Mouse (Mus musculus) neural tube, embryonic 14.5 days (tissue): Measurements from ENCODE around the gene Aff1. TPM values are rescaled to one million over a fixed set of nuclear protein-coding genes. Genes with fewer than 3 reads are reported as not detected.

Experiments used
- ATAC-seq: fragments of 200-750 bp; cut with Nextera tagmentation; 2 replicates; pipeline ENCODE4 v1.8.0; 2017; ENCODE audit warnings: low read depth, mild to moderate bottlenecking, moderate TSS enrichment, moderate library complexity
- H3K27ac ChIP-seq: fragments of 300-500 bp; sonication (generic); 2 replicates; pipeline ENCODE4 v1.5.1; 2014; ENCODE audit warnings: low read depth, mild to moderate bottlenecking, control low read depth, low read length, moderate library complexity, mixed read lengths
- H3K27me3 ChIP-seq: fragments of 300-500 bp; sonication (generic); 2 replicates; pipeline ENCODE4 v1.6.1; 2014; ENCODE audit warnings: low read length; ENCODE audit not compliant: control insufficient read depth, insufficient read depth
- H3K36me3 ChIP-seq: fragments of 300-500 bp; sonication (generic); 2 replicates; pipeline ENCODE4 v1.6.1; 2014; ENCODE audit warnings: low read length, mixed read lengths; ENCODE audit not compliant: control insufficient read depth, insufficient read depth
- H3K4me1 ChIP-seq: fragments of 300-500 bp; sonication (generic); 2 replicates; pipeline ENCODE4 v1.6.1; 2014; ENCODE audit warnings: low read length; ENCODE audit not compliant: control insufficient read depth, insufficient read depth
- H3K4me2 ChIP-seq: fragments of 300-500 bp; sonication (generic); 2 replicates; pipeline ENCODE4 v1.6.1; 2014; ENCODE audit warnings: mild to moderate bottlenecking, low read depth, low read length, control low read depth
- H3K4me3 ChIP-seq: fragments of 300-500 bp; sonication (generic); 2 replicates; pipeline ENCODE4 v1.5.1; 2014; ENCODE audit warnings: low read depth, low read length, control low read depth, mixed read lengths
- H3K9ac ChIP-seq: fragments of 300-500 bp; sonication (generic); replicated peaks from 2 replicates; pipeline ENCODE4 v1.6.1; 2014; ENCODE audit warnings: low read depth, mild to moderate bottlenecking, control low read depth, low read length, mixed read lengths
- H3K9me3 ChIP-seq: fragments of 300-500 bp; sonication (generic); 2 replicates; pipeline ENCODE4 v1.6.1; 2016; ENCODE audit warnings: low read length; ENCODE audit not compliant: control insufficient read depth
- WGBS: fragments of 180-500 bp; shearing (Covaris S2); extraction: QIAGEN DNeasy Blood & Tissue Kit; methylation state at CpG from one replicate; pipeline ENCODE4 v1.1.7; 2014; 5-methylcytosine and 5-hydroxymethylcytosine counted together
- polyA plus RNA-seq: library from polyadenylated mRNA; unstranded; fragments of >200 nt; fragmentation: Nextera tagmentation; extraction: Ambion mirVana; gene quantifications from 2 replicates; pipeline ENCODE4 v1.2.1, GENCODE M21; 2014

Aff1 gene
- polyA plus RNA-seq, 1 experiment from 2014 or later = 2.1 TPM

- H3K4me3 ChIP-seq = no peak overlapping the region
- H3K9ac ChIP-seq = no peak overlapping the region
- H3K27me3 ChIP-seq = no peaks in the 10 kb centered on the region
- H3K9me3 ChIP-seq = no peaks in the 10 kb centered on the region
- no peaks in the 10 kb centered on the region for H3K4me1 ChIP-seq
- H3K27ac ChIP-seq = no peak overlapping the region
- no peak for ATAC-seq
- no peak overlapping the region for H3K4me2 ChIP-seq
- H3K36me3 ChIP-seq = no peaks in the 10 kb centered on the region
- WGBS = 70% methylated on average over 12 of the region's 12 CpGs
Observed at GRCm38 (mm10) chr5:103829158-103829557, 137.0 kb downstream of the Aff1 start.

DNA sequence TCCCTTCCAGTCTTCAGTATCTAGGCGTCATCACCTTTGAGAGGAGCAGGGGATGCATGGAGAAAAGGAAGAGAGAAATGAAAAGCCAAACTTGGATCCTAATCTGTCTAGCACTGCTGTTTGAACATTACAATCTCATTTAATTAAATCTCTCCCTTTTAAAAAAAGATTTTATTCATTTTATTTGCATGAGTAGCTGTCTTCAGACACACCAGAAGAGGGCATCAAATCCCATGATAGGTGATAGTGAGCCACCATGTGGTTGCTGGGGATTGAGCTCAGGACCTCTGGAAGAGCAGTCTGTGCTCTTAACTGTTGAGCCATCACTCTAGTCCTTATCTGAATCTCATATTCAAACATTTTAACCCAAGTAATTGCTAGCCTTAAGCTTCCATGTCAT, 138.7 kb downstream of the Aff1 start:
- WGBS = 96% methylated on average over 1 of the region's 1 CpGs
- no peak overlapping the region for H3K9ac ChIP-seq

DNA sequence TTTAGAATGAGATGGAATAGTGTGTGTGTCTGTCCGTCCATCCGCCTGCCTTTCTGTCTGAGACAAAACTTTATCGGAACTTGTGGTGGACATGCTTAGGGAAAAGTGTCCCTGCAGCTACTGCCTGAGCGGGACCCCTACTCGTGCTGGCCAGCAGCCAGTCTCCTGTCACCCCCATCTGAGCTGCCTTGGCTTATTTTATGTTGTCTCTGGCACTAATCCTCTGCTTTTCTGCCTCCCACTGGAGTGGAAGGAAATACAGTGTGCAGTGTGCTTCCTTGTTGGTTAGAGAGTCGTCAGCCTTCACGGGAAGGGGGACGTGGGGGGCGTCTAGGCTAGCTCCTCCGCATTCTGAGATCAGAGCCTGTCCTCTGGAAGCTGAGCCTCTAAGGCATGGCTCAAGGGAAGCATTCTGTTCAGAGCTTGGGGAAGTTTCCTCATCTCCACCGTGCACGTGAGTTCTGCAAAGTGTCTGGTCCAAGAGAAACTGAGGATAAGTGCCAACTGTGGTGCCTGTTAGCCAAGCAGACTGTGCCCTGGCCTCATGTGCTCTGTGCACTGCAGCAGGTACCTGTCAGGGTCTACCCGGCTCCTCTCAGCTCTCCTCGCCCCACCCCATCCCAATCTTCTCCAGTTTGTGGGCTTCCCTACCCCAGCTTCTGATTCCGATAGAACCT, 143.4 kb downstream of the Aff1 start:
- Histone ChIP-seq H3K36me3 (no peaks in the 10 kb centered on the region), H3K9ac (no peak overlapping the region), H3K4me3 (no peak overlapping the region), H3K27me3 (no peaks in the 10 kb centered on the region), H3K27ac (no peak overlapping the region), H3K9me3 (no peaks in the 10 kb centered on the region), H3K4me1 (no peaks in the 10 kb centered on the region), H3K4me2 (no peak overlapping the region)
- 79% methylated on average over 15 of the region's 15 CpGs for WGBS
- ATAC-seq = no peak

More for the DNA sequence above, 138.7 kb downstream of the Aff1 start:
- no peaks in the 10 kb centered on the region for H3K4me1 ChIP-seq
- no peaks in the 10 kb centered on the region for H3K36me3 ChIP-seq
- H3K27me3 ChIP-seq = no peaks in the 10 kb centered on the region
- H3K9me3 ChIP-seq = no peaks in the 10 kb centered on the region
- no peak overlapping the region for H3K4me2 ChIP-seq
- no peak overlapping the region for H3K27ac ChIP-seq
- no peak for ATAC-seq
- H3K4me3 ChIP-seq = no peak overlapping the region

DNA sequence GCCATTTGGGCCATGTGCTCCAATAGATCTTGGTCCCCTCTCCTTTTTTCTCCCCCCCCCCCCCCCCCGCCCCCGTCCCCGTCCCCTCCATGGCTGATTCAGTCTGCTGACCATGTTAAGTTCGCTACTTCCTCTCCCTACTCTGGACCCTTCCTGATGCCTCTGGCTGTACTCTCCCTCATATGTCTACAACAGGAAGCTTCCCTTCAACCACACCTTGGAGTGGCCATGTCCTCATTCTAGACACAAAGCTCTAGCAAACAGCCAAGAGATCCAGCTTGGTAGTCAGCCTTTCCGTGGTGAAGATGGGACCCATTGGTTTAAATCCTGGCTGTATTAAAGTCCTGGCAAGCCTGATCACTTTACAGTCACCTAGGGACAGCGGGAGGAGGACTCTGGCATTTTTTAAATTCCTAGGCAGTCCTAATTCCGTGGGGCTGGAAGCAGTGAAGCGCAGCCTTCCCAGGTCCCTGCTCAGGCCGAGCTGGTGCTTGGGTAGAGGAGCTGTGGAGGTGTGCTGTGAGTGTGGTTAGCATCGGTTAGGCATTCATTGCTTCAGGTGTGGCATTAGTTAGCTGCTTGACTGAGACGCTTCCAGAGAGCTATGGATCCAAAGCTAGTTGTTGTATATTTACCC, 144.1 kb downstream of the Aff1 start:
- WGBS = 70% methylated on average over 9 of the region's 11 CpGs
- Histone ChIP-seq H3K9ac (no peak overlapping the region), H3K27ac (no peak overlapping the region), H3K4me1 (no peaks in the 10 kb centered on the region), H3K4me3 (no peak overlapping the region), H3K36me3 (no peaks in the 10 kb centered on the region), H3K9me3 (no peaks in the 10 kb centered on the region), H3K27me3 (no peaks in the 10 kb centered on the region), H3K4me2 (no peak overlapping the region)
- no peak for ATAC-seq

- no peak overlapping the region for H3K27ac ChIP-seq
- H3K4me3 ChIP-seq = no peak overlapping the region
- no peaks in the 10 kb centered on the region for H3K4me1 ChIP-seq
- 91% methylated on average over 15 of the region's 15 CpGs for WGBS
- H3K9me3 ChIP-seq = no peaks in the 10 kb centered on the region
- H3K36me3 ChIP-seq = no peaks in the 10 kb centered on the region
- no peaks in the 10 kb centered on the region for H3K27me3 ChIP-seq
- no peak overlapping the region for H3K9ac ChIP-seq
- H3K4me2 ChIP-seq = no peak overlapping the region
- no peak for ATAC-seq
Observed at GRCm38 (mm10) chr5:103838550-103839264, 146.5 kb downstream of the Aff1 start.

DNA sequence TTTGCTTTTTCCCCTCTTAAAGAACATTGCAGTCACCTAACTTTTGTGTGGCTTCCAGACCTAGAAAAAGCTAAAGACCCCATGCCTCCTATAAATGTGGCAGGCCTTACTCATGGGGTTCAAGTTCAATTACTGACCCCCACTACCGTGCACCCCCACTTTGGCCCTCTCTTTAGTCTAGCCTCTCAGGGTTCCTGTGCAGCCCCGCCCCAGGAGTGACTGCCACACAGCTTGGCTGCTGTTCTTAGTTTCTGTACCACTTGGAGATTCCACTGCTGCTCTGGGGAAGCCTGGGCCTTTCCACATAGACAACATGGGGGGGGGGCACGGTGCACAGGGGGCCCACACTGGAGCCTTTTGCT, 147.1 kb downstream of the Aff1 start:
- no peak overlapping the region for H3K4me3 ChIP-seq
- no peaks in the 10 kb centered on the region for H3K9me3 ChIP-seq
- no peaks in the 10 kb centered on the region for H3K27me3 ChIP-seq
- no peaks in the 10 kb centered on the region for H3K4me1 ChIP-seq
- ATAC-seq = no peak
- no peaks in the 10 kb centered on the region for H3K36me3 ChIP-seq
- WGBS = 96% methylated on average over 3 of the region's 3 CpGs
- H3K9ac ChIP-seq = no peak overlapping the region
- no peak overlapping the region for H3K4me2 ChIP-seq
- no peak overlapping the region for H3K27ac ChIP-seq

DNA sequence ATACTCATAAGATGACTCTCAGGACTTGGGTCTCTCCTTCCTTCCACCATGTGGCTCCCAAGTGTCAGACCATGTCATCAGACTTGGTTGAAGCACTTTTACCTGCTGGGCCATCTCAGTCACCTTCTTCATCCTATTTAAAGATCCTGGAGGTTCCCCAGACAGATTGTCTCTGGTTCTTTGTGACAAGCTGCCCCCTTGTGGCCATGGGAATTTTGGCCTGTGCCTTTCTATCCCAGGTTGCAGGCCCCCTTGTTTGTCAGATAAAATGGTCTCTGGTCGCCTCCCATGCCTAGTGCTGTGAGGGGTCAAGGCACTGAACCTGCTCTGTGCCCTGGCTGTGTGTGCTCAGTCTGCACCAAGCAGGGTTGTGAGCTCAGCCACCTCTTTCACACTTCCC, 151.8 kb downstream of the Aff1 start:
- Histone ChIP-seq H3K27me3 (no peaks in the 10 kb centered on the region), H3K27ac (no peak overlapping the region), H3K4me1 (peaks cover 4% of the 10 kb centered on the region; the same call in 1 of the 2 replicates), H3K36me3 (no peaks in the 10 kb centered on the region), H3K9ac (no peak overlapping the region), H3K9me3 (no peaks in the 10 kb centered on the region), H3K4me3 (no peak overlapping the region), H3K4me2 (no peak overlapping the region)
- peak; percentile 10; the same call in 1 of the 2 replicates for ATAC-seq
- 30% methylated on average over 1 of the region's 1 CpGs for WGBS

- ATAC-seq = peak; percentile 69
- Histone ChIP-seq H3K27me3 (no peaks in the 10 kb centered on the region), H3K4me3 (no peak overlapping the region), H3K36me3 (no peaks in the 10 kb centered on the region), H3K4me2 (no peak overlapping the region), H3K9me3 (no peaks in the 10 kb centered on the region), H3K4me1 (peaks cover 4% of the 10 kb centered on the region; the same call in 1 of the 2 replicates), H3K9ac (no peak overlapping the region), H3K27ac (no peak overlapping the region)
- 50% methylated on average over 19 of the region's 19 CpGs for WGBS
Observed at GRCm38 (mm10) chr5:103845418-103846153, 153.4 kb downstream of the Aff1 start.
